Mouse (Mus musculus): ENCODE measurements at regions not wholly inside any gene's neighbourhood (a gene's known extent, or its start where the extent isn't known, plus 50 kb on each side); places are given as distances from the start of the nearest gene placed in this dataset.

GRCm38 (mm10) chr12:117432788-117433187 is 83.5 kb upstream of the Rapgef5 start:
- no peak for TF ChIP-seq CTCF (IDR thresholded peaks at IDR 0.05; ENCODE audit: low read depth, low read length)
- TF ChIP-seq EP300 (IDR thresholded peaks at IDR 0.05; ENCODE audit: insufficient read depth, low read depth, low read length): no peak

Measured in ES-Bruce4 (cell line).